In genomic region chr3:127369529-127369928, GRCm38 (mm10) we compare ENCODE assay signal across 27 mouse cellular contexts.
"Had no signal": no experiment of that assay in that cellular context is flagged by ENCODE, and none has a peak within 500 bp of the region (broad histone marks: within the 10 kb centered on the region; RNA-seq: fewer than 3 reads in every experiment).

No protein-coding gene starts in this region.

- DNase-seq: gastrocnemius, adult 2 months; gastrocnemius, postnatal 10 days; gastrocnemius, postnatal 25 days; heart, postnatal 10 days; heart, postnatal 4 days; kidney, adult 18-20 months; kidney, adult 8-10 months; kidney, postnatal 10 days; kidney, postnatal 25 days; layer of hippocampus, adult 9-11 months; layer of hippocampus, postnatal 36 days; left cerebral cortex, postnatal 4 days; liver; liver, embryonic 13.5 days; liver, postnatal 0 days had no signal

- ATAC-seq: hindbrain, embryonic 16.5 days; inflammation-experienced regulatory T-cells, adult 6 months; intestine, embryonic 15.5 days; intestine, postnatal 0 days; liver, postnatal 0 days had no signal

- H3K4me2 ChIP-seq: heart, embryonic 12.5 days; hindbrain, embryonic 12.5 days; hindbrain, embryonic 14.5 days; intestine, embryonic 15.5 days; limb, embryonic 12.5 days; liver, embryonic 11.5 days; liver, embryonic 13.5 days; liver, embryonic 15.5 days had no signal

- H3K9ac ChIP-seq: heart, embryonic 12.5 days; hindbrain, embryonic 12.5 days; hindbrain, embryonic 14.5 days; intestine, embryonic 15.5 days; limb, embryonic 12.5 days; liver, embryonic 13.5 days; liver, embryonic 15.5 days; liver, postnatal 0 days had no signal

- H3K9me3 ChIP-seq: heart, embryonic 10.5 days; heart, embryonic 12.5 days; hindbrain, embryonic 10.5 days; hindbrain, embryonic 12.5 days; intestine, embryonic 15.5 days; limb, embryonic 12.5 days; liver, embryonic 13.5 days; liver, embryonic 15.5 days had no signal

- H3K4me1 ChIP-seq: heart, embryonic 10.5 days; heart, embryonic 12.5 days; hindbrain, embryonic 10.5 days; intestine, embryonic 15.5 days; limb, embryonic 12.5 days; liver, embryonic 13.5 days; liver, embryonic 15.5 days had no signal

- H3K27me3 ChIP-seq: heart, embryonic 12.5 days; hindbrain, embryonic 12.5 days; intestine, embryonic 15.5 days; limb, embryonic 12.5 days; liver, embryonic 13.5 days; liver, embryonic 15.5 days had no signal

- H3K36me3 ChIP-seq: heart, embryonic 10.5 days; heart, embryonic 12.5 days; hindbrain, embryonic 10.5 days; hindbrain, embryonic 12.5 days; intestine, embryonic 15.5 days; limb, embryonic 12.5 days; liver, embryonic 13.5 days; liver, embryonic 15.5 days had no signal

- H3K4me3 ChIP-seq: gastrocnemius, adult 2 months; heart, embryonic 10.5 days; heart, embryonic 12.5 days; hindbrain, embryonic 10.5 days; hindbrain, embryonic 12.5 days; intestine, embryonic 15.5 days; limb, embryonic 12.5 days; liver, embryonic 13.5 days; liver, embryonic 15.5 days had no signal

- H3K27ac ChIP-seq: gastrocnemius, adult 2 months; heart, embryonic 10.5 days; hindbrain, embryonic 10.5 days; hindbrain, embryonic 12.5 days; hindbrain, embryonic 14.5 days; intestine, embryonic 15.5 days; limb, embryonic 12.5 days; liver, embryonic 13.5 days; liver, embryonic 15.5 days had no signal
